Mouse (Mus musculus): ENCODE measurements at regions not wholly inside any gene's neighbourhood (a gene's known extent, or its start where the extent isn't known, plus 50 kb on each side); places are given as distances from the start of the nearest gene placed in this dataset.

- no peak for DNase-seq (ENCODE audit: extremely low spot score)
Observed at GRCm38 (mm10) chr4:124073646-124074045, 155.8 kb upstream of the 4930535I16Rik start.

- DNase-seq (ENCODE audit: extremely low spot score) = no peak
Observed at GRCm38 (mm10) chr4:124064601-124065000, 146.8 kb upstream of the 4930535I16Rik start.

- DNase-seq (ENCODE audit: extremely low spot score) = no peak
Observed at GRCm38 (mm10) chr4:124063269-124064100, 145.7 kb upstream of the 4930535I16Rik start.

- DNase-seq (ENCODE audit: extremely low spot score) = no peak
Observed at GRCm38 (mm10) chr4:124057607-124058006, 139.8 kb upstream of the 4930535I16Rik start.

- DNase-seq (ENCODE audit: extremely low spot score) = no peak
Observed at GRCm38 (mm10) chr4:124054240-124054760, 136.5 kb upstream of the 4930535I16Rik start.

- DNase-seq (ENCODE audit: extremely low spot score) = no peak
Observed at GRCm38 (mm10) chr4:124053340-124054038, 135.7 kb upstream of the 4930535I16Rik start.

- DNase-seq (ENCODE audit: extremely low spot score) = no peak
Observed at GRCm38 (mm10) chr4:124052387-124052786, 134.6 kb upstream of the 4930535I16Rik start.

- no peak for DNase-seq (ENCODE audit: extremely low spot score)
Observed at GRCm38 (mm10) chr4:124048348-124048831, 130.6 kb upstream of the 4930535I16Rik start.

- DNase-seq (ENCODE audit: extremely low spot score) = no peak
Observed at GRCm38 (mm10) chr4:124047898-124048297, 130.1 kb upstream of the 4930535I16Rik start.

GRCm38 (mm10) chr4:124036483-124036882 is 118.7 kb upstream of the 4930535I16Rik start:
- DNase-seq (ENCODE audit: extremely low spot score) = no peak

- DNase-seq (ENCODE audit: extremely low spot score) = no peak
Observed at GRCm38 (mm10) chr4:124035657-124036061, 117.8 kb upstream of the 4930535I16Rik start.

- DNase-seq (ENCODE audit: extremely low spot score) = no peak
Observed at GRCm38 (mm10) chr4:124035192-124035591, 117.4 kb upstream of the 4930535I16Rik start.

- no peak for DNase-seq (ENCODE audit: extremely low spot score)
Observed at GRCm38 (mm10) chr4:124028061-124028460, 110.2 kb upstream of the 4930535I16Rik start.

GRCm38 (mm10) chr4:124016401-124016800 is 98.6 kb upstream of the 4930535I16Rik start:
- no peak for DNase-seq (ENCODE audit: extremely low spot score)

- DNase-seq (ENCODE audit: extremely low spot score) = no peak
Observed at GRCm38 (mm10) chr4:124015323-124015722, 97.5 kb upstream of the 4930535I16Rik start.

GRCm38 (mm10) chr4:124012406-124012805 is 94.6 kb upstream of the 4930535I16Rik start:
- DNase-seq (ENCODE audit: extremely low spot score) = no peak

- no peak for DNase-seq (ENCODE audit: extremely low spot score)
Observed at GRCm38 (mm10) chr4:124008725-124009124, 90.9 kb upstream of the 4930535I16Rik start.

GRCm38 (mm10) chr4:124005626-124006315 is 87.9 kb upstream of the 4930535I16Rik start:
- no peak for DNase-seq (ENCODE audit: extremely low spot score)

GRCm38 (mm10) chr4:124002760-124003159 is 84.9 kb upstream of the 4930535I16Rik start:
- DNase-seq (ENCODE audit: extremely low spot score) = no peak

- no peak for DNase-seq (ENCODE audit: extremely low spot score)
Observed at GRCm38 (mm10) chr4:124002105-124002504, 84.3 kb upstream of the 4930535I16Rik start.

GRCm38 (mm10) chr4:123995815-123996214 is 78.0 kb upstream of the 4930535I16Rik start:
- DNase-seq (ENCODE audit: extremely low spot score) = no peak

- no peak for DNase-seq (ENCODE audit: extremely low spot score)
Observed at GRCm38 (mm10) chr4:123991223-123991622, 73.4 kb upstream of the 4930535I16Rik start.

Data from embryo, embryonic 9.5 days (tissue).